Mouse (Mus musculus): ENCODE data around the gene Vgll4.

Gene Vgll4

DNA sequence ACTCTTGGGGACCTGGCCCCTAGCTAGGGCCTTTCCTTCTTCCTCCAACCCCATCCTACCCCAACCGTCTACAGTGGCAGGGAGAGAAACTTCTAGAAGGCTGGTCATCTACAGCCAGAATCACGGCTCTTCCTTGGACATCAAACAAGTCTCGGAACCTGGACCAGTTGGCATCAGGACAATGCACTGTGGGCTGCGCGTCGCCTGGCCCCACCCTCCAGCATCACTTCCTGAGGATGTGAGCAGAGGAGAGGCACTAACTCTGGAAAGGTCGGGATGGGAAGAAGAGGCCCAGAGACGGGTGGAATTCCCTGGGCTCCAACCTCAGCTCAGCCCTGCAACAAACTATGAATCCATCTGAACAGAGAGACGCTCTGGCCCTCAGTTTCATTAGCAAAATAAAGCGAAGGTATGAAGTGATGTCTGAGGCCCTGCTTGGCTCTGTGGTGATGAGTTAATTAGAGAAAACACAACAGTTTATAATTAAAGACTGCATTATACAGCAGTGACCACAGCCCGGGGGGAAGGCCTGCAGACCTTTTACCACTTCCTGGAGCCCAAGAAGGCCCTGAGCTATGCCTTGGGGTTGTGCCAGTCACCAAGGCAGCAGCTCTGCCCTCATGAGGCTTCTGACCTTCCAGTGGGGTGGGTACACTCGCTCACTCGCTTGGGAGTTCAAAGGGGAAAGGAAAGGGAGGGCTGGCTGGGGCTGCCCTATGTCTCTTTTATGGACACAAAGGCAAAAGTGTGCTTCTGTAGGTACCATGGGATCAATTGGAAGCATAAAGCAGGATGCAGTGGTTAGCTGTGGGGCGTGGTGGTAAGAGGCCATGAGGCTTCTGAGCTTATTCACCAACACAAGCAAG lies 51.8 kb downstream of the Vgll4 start:
- no peak for DNase-seq (ENCODE audit: low spot score)

DNA sequence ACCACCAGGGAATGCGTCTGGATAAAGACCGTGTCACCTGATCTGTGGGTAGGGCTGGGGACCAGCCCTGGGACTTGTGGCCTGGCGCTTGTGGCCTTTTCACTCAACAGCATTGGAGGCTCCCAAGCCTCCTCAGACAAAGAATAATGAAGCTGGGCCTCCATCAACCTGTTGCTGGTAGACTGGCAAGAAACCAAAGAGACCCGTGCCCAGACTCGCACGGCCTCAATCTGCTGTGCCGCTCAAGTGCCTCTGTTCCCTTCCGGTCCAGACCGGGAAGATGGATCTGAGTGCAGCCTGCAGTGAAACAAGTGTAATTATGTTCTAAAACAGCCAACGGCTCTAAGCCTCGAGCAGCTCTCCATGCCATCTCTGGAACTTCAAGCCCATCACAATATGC lies 52.7 kb downstream of the Vgll4 start:
- DNase-seq (ENCODE audit: low spot score) = no peak

DNA sequence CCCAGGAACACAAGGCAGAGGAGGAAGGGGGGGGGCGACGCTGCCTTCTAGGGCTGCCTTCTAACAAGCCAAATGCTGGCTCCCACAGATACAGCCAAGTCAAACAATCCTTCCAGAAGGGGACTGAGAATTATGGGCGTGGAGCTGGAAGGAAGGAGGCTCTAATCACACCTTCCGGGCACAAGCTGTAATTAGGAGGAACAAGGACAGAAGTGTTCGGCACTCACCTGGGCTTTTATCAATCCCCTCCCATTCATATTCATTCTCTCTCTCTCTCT lies 53.1 kb downstream of the Vgll4 start:
- DNase-seq (ENCODE audit: low spot score) = no peak

DNA sequence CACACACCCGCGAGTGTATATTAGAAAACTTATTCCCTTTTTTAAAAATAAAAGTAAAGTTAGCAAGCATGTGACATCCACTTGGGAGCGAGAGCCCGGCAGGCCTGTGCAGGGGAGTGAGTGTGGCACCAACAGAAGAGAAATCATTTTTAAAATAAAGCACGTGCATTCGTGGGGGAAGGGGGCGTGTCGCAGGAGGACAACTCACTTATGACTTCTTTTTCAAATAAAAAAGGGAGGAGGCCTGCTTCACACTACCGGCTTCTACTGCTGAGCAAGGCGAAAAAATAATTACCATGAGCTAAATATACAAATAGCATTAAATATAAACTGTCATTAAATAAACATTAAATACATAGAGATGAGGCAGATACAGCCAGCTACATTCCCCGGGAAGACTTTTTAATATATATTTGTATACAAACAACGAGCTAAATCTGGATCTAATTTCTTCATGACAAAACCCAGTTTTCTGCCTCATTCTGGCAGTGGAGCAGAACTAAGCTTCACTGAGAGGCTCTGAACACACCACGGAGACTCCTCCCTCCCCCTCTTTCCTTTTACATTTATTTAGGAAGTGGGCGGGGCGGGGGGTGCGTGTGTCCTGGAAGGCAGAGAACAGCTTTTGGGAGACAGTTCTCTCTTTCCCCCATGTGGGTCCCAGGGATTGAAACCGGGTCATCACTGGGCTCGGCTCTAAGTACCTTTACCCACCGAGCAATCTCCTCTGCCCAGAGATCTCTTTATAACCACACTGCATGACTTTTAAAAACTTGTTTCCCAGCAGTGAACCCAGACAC lies 53.7 kb downstream of the Vgll4 start:
- DNase-seq (ENCODE audit: low spot score) = no peak

DNA sequence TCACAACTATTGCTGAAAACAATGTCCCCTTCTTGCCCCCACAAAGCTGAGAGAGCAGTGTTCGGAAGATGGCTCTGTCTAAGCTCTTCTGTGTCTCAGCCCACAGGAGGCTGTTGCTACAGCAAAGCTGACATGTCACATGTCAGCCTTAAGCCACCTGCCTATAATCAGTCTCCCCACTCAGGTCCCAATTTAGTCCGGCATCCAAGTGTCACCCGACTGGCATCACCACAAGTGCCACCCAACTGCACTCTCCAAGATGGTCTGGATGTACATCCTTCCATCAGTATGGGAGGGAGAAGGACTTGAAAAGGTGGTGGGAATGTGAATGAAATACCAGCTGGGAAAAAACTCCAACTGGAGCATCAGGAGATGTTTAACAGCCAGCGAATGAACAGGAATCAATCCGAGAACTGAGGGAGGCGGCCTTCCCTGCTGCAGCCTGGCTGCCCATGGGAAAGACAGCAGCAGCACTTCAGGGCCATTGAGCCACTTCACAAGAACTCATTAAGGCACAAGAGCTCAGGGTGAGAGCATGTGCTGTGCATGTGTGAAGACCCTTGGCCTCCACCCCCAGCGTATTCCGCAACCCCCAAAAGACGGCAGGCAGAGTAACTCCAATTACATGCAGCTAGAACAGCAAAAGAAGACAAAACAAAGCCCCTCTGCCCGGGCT lies 55.6 kb downstream of the Vgll4 start:
- DNase-seq (ENCODE audit: low spot score) = peak; percentile 49

DNA sequence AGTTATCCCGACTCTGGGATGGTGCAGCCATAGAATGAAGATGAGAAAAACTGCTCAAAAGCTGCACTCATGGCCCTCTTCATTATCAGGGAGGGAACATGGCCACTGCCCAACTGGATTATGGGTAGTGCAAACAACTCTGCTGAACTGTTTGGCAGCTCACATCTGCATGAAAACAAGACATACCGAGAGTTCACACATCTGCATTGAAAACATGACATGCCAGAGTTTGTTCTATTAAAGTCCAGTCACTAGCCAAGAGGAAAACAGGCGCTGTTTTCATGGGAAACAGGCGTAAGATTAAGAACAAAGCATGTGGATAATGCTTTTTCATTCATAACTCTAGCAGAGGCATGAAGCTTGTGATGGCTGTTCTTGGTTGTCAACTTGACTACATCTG lies 56.7 kb downstream of the Vgll4 start:
- no peak for DNase-seq (ENCODE audit: low spot score)

DNA sequence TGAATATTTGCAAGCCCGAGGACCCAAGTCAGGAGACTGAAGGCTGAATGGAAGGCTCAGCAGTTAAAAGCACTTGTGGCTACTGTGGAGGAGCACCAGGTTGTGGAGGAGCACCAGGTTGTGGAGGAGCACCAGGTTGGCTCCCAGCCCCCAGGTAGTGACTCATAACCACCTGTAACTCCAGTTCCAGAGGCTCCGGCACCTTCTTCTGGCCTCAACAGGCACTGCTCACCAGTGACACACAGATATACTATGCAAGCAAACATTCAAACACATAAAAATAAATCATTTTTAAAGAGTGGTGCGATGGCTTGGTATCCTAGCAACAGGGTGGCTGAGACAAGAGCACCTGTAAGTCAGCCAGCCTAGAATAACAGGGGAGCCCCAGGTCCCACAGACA lies 58.3 kb downstream of the Vgll4 start:
- no peak for DNase-seq (ENCODE audit: low spot score)

DNA sequence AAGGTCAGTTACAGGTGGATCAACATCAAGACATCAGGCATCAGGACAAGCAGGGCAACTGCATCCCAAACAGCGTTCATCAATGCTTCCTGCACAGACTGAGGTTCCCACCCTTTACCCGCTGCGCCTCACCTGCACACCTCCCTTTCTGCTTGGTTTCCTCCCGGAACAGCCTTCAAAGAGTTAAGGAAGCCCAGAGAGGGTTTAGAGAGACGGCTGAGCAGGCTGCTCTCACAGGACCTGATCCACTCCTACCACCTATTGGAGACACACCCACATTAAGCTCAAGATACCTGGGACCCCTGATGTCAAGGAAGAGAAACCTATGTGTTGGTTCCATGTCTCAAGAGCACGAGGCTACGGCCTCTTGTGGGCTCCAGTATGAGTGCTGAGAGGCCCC lies 60.0 kb downstream of the Vgll4 start:
- no peak for DNase-seq (ENCODE audit: low spot score)

DNA sequence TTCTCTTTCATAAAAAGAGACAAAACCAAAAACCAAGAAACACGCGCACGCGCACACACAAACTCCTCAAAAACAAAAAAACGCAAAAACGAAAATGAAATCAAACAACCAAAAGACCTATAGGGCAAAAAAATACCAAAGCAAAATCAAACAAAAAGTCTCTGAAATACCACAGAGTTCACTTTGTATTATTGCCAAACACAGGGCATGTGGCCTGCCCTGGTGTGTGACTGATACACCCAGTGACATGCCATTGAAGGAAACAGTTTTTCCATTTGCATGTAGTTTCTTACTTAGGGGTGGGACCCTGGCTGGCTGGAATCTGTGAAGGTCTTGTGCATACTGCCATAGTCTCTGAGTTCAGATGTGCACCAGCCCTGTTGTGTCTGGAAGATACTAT lies 62.3 kb downstream of the Vgll4 start:
- no peak for DNase-seq (ENCODE audit: low spot score)

DNA sequence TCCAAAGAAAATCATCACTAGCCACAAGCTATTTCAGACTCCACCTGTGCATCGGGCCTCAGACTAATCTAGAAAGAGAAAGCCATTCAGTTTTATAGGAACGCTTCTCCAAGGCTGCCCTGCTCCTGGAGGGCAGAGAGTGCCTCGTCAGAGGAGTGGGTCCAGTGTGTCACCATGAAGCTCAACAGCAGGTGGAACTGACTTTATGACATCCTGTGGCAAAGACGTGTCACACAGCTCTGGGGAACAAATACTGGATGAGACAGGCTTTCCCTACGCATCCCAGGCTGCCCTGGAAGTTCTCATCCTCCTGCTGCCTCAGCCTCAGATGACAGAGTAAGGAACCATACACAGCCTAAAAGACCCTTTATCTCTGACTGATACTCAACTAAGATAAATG lies 63.6 kb downstream of the Vgll4 start:
- DNase-seq (ENCODE audit: low spot score) = no peak

DNA sequence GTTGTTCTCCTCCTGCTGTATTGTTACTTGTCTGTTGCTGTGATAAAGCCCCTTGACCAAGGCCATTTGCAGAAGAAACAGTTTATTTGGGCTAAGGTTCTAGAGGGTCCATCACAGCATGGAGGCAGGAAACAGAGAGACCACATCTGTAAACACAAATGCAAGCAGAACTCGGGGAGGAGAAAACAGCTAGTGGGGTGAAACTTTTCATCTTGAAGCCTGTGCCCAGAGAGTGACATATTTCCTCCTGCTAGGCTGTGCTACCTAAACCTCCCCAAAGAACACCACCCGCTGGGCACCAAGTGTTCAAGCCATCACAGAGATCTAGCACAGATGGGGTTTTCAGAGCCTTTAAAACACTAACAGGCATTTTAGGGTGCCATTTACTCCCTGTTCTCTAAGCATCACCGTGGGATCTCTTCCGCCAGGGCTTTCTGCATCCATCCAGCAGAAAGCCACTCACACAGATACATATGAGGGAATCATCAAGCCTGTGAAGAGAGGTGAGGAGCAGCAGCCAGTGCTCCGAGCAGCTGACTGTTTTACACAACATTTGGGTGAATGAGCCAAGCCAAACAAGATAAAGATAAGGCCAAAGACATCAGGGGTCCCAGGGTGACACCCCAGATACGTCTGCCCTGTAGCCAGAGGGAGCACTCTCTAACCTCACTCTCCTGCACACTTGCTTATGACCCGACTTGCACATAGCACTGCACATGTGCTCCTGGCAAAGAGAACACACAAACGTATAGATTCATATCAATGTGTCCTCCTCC lies 64.4 kb downstream of the Vgll4 start:
- DNase-seq (ENCODE audit: low spot score) = no peak

DNA sequence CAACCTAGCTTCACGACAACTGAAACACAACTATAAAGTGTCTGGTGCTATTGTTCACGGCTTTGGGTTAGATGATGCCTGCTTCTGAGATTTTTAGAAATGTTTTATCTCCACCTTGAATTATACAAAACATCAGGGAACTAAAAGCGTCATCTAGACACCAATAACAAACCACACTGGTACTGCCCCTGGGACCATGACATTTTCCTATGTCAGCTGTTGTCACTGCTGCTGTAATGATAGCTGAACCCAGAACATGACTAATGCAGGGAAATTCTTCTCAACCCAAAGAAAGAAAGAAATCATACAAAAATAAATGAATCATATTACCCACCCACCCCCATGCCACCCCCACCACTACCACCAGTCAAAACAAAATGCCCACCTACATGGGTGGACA lies 65.0 kb downstream of the Vgll4 start:
- DNase-seq (ENCODE audit: low spot score) = no peak

DNA sequence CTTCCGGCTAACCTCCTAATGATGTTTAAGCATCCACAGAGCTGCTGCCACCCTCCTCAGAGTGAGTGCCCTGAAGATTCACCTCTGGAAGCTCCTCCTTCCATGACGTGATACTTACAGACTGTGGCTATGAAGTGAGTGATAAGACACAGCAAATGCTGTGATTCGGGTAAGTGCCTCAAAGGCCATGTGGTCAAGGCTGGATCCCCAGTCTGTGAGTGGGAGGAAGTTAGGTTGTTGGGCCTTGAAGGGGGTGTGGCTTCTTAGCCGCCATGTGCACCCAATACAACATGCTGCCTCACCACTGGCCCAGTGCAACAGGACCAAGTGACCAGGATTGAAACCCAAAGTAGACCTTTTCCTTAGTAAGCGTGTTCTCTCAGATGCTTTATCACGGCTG lies 65.6 kb downstream of the Vgll4 start:
- no peak for DNase-seq (ENCODE audit: low spot score)

DNA sequence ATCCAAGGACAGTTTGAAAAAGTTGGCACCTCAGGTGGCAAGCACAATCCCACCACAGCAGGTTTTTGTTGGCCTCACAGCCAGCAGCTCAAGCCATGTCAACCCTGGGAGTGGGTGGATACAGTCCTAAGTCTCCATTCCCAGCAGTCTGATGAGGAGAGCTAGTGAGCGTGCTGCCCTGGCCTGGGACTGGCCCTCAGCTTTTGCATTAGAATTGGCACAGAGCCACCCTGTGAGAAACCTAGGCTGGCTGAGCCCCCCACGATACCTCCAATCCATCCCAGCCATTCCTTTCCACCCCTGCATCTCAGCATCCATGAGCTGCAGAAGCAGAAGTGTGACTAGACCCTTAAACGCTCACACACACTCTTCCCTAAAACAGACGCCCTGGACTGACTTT lies 67.9 kb downstream of the Vgll4 start:
- no peak for DNase-seq (ENCODE audit: low spot score)

DNA sequence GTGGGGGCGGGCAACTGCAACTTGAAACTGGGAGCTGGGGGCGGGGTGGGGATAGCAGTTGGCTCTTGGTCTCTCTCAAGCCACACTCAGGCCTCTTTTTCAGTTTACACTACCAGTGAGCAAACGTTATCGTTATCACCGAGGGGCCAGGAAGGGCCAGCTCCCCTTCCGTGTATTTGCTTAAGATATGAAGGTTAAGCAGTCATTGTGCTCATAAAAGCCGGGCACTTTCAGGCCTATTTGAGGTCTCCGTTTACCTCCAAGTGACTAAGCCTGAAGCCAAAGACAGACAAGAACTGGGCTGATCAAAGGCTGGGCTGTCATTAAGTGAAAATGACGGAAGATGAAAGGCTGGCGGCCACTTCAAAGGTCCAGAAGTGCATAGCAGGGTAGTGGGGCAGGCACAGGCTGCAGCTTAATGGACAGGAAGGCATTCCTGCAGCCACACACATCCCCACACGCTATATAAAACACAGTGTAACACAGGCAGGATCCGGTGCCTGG lies 68.4 kb downstream of the Vgll4 start:
- DNase-seq (ENCODE audit: low spot score) = peak; percentile 91

DNA sequence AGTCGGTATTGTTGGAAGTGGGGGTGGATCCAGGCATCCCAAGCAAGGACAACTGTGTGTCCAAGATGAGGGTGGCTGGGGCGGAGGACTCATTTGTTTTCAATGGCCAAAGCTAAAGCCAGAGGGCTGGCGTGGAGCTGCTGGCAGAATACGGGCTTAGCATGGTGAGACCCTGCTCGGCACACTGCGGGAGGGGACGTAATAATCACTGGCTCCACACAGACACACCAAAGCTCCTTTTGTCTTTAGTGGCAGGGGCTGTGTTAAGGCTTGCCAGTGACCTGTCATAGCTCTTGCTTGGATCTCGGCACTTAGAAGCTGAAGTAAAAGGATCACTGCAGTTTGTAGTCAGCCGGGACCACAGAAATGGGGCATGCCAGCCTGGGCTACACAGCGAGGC lies 69.6 kb downstream of the Vgll4 start:
- no peak for DNase-seq (ENCODE audit: low spot score)

DNA sequence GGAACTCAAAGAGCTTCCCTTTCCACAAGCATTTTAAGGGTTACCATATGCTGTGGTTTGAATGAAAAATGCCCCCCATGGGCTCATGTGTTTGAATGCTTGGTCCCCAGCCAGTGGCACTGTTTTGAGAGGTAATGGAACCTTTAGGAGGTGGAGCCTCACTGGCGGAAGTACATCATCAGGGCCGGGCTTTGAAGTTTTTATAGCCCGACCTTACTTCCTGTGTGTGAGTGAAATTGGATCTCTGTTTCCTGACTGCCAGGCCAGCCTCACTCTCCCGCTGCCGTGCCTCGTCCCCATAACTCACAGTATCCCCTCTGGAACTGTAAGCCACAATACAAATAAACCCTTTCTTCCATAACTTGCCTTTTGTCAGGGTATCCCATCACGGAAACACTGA lies 70.1 kb downstream of the Vgll4 start:
- peak; percentile 69 for DNase-seq (ENCODE audit: low spot score)

DNA sequence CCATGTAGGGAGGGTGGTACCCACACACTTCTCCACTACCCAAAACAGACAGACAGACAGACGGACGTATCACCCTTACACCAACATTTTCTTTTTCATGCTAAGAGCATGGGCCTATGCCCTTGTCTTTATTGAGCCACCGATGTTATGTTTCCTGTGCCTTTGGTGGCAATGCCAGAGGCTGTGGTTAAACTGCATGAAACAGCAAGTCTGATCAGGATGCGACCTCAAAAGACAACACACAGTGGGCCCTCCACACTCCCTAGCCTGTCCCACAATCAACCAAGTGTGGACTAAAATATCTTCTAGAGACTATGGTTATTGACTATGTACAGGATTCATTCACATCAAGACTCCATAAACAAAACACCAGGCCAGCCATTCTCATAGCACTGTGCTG lies 70.8 kb downstream of the Vgll4 start:
- no peak for DNase-seq (ENCODE audit: low spot score)

DNA sequence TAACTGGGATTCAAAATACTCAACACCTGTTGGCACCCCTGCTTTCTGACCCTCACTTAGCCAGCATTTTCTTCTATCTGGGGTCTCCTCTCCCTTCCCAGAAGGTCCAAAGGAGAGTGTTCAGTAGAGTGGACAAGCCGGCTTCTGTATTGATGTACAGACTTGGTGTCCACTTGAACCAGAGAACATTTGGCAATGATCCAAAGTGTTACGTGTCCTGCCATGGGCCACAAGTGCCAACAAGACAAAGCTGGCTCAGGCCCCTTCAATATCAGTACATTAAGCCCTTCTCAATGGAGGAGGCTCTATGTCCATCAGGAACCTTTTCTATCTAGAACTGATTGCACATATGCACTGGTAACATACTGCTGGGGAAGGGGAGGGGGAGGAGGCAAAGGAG lies 73.5 kb downstream of the Vgll4 start:
- DNase-seq (ENCODE audit: low spot score) = no peak

DNA sequence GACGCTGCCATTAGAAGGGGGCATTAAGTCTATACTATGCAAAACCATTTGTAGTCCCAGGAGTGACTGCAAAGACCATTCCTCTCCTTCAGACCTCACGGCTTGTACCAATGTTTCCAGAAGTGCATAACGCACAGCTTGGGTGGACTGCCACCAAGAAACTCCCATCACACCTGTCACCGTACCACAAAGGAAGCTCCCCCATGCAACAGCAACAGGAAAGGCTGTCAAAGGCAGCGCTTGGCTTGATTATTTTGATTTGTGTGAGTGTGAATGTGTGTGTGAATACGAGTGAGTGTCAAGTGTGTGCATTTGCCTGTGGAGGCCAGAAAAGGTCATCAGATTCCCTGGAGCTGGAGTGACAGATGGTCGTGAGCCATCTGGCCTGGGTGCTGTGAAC lies 74.6 kb downstream of the Vgll4 start:
- DNase-seq (ENCODE audit: low spot score) = no peak

DNA sequence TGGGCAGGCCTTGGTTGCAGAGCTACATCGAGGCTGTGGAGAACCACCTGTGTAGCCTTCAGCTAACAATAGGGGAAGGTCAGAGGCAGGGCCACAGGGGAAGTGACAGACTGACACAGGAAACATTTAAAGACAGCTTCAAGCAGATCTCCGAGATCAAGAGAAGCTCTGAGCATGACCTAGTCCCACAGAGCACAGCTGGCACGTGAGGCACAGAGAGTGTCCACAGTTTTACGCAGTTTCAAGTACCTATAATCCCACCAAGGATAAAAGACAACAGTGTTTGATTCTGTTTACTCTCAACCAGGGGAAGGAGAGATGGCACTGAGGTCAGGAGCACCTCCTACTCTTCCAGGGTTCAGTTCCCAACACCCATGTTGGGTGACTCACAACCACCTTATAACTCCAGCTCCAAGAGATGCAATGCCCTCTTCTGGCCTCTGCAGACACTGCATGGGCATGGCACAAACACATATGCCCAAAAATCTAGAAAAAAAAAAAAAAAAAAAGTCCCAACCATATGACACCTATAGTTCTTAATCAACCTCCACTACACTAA lies 75.2 kb downstream of the Vgll4 start:
- DNase-seq (ENCODE audit: low spot score) = no peak
